Mouse (Mus musculus) E14TG2a.4 (cell line): ENCODE measurements at regions not wholly inside any gene's neighbourhood (a gene's known extent, or its start where the extent isn't known, plus 50 kb on each side); places are given as distances from the start of the nearest gene placed in this dataset.

Experiments used
- CTCF ChIP-seq: conservative IDR thresholded peaks from 2 replicates; pipeline ENCODE4 v1.5.1; 2014; ENCODE audit warnings: low read length
- NANOG ChIP-seq: IDR thresholded peaks from 2 replicates; pipeline ENCODE4 v1.6.1; 2014; ENCODE audit warnings: borderline replicate concordance, low read length, mixed read lengths

DNA sequence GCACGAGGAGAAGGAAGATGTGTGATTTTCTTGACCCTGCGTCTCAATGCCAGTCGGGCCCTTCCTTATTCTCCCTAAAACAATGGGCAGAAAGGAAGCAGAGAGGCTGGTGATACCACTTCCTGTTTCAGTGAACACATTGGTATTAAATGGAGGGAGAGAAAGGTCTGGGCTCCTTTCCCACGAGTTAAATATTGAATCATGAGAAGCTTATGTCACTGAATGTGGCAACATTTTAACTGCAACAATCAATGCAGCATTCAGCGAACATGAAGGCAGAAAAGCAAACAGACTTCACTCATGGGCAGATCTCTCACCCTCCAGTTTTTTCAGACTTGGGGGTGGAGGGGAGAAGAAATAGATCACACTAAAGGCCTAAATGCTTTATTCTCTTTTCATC is 819.8 kb downstream of the Poteg start:
- TF ChIP-seq CTCF = no peak
- no peak for TF ChIP-seq NANOG
